Mouse (Mus musculus): ENCODE results near the gene Pcp4l1. TPM values are rescaled to one million over a fixed set of nuclear protein-coding genes. Genes with fewer than 3 reads are reported as not detected.

Gene Pcp4l1
- polyA plus RNA-seq, 1 experiment, result 25.2 TPM

DNA sequence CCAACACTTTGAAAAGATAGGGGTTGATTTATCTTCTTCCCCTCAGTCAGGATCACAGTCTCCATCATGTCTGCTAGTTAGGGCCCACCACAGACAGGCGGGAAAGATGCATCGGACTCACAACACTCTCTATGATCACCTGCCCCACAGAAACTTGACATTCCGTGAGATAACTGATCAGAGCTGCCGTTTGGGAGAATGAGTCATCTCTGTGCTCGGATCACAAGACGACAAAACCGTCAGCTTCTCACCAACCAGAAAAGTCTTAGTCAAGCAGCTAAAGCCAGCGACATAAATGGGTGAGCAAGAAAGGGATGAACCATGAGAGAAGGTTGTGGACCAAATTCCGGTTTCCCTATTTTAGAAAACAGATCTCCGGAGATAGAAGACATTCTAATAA lies 3.8 kb downstream of the Pcp4l1 start:
- DNase-seq (ENCODE audit: low read depth, low spot score), result no peak
- WGBS, result 47% methylated on average over 10 of the region's 10 CpGs

DNA sequence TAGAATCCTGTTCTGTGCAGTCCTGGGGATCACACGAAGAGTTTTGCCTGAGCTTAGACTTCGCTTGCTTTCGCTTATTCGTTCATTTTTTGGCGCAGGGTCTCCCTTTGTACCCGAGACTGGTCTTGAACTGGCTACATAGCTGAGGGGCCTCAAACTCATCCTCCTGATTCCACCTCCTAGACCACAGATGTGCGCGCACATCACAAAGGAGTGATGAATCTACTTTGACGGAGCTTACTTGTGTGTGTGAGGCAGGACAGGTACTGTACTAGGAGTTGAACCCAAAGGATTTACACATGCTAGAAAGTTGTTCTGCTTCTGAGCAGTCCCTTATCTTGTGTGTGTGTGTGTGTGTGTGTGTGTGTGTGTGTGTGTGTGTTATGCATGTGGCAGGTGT lies 5.2 kb downstream of the Pcp4l1 start:
- 97% methylated on average over 9 of the region's 9 CpGs for WGBS
- DNase-seq (ENCODE audit: low read depth, low spot score), result no peak

DNA sequence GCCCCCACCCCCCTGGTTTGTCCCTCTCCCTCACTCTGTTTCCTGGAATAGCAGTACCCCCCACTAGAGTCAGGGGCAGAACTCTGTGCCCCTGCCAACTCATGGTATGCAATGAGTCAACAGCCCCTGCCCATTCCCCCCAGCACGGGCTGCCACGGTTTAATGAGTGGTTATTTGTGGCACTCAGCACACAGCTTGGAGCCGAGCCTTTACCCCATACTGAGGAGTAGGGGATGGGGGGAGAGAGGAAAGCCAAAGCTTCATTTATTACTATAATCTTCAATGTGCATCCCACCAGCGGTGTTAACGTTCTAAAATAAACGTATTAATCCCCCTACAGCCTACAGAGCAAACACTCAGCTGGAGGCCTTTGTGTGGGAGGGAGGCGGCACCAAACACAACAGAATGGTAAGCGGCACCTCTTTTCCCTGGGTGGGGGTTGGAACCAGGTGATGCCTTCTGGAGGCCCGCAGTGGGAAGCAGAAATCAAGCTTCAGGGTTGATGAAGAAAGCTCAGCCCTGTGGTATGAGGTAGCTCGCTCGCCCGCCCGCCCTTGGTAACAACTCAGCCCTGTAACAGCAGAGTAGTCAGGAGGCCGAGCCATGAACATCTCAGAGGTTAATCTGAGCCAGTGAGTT lies 6.5 kb downstream of the Pcp4l1 start:
- WGBS, result 60% methylated on average over 14 of the region's 14 CpGs
- no peak for DNase-seq (ENCODE audit: low read depth, low spot score)

DNA sequence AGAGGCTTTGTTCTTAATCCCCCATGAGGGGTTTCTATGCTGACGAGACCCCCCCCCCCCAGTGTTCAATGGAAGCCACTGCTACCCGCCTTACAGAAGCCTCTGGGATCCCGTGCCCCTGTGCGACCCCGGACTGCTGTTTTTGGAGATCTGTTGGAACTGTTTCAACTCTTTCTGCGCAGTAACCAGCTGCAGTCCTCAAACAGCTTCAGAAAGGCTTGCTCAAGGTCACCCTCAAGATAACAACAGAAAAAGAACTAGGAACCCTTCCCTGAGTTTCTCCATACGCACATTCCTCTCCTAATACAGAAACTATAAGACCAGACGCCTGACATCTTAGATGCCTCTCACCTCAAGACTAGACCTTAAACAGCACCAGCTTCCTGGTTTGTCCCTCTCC lies 7.0 kb downstream of the Pcp4l1 start:
- no peak for DNase-seq (ENCODE audit: low read depth, low spot score)
- WGBS, result 24% methylated on average over 8 of the region's 8 CpGs

DNA sequence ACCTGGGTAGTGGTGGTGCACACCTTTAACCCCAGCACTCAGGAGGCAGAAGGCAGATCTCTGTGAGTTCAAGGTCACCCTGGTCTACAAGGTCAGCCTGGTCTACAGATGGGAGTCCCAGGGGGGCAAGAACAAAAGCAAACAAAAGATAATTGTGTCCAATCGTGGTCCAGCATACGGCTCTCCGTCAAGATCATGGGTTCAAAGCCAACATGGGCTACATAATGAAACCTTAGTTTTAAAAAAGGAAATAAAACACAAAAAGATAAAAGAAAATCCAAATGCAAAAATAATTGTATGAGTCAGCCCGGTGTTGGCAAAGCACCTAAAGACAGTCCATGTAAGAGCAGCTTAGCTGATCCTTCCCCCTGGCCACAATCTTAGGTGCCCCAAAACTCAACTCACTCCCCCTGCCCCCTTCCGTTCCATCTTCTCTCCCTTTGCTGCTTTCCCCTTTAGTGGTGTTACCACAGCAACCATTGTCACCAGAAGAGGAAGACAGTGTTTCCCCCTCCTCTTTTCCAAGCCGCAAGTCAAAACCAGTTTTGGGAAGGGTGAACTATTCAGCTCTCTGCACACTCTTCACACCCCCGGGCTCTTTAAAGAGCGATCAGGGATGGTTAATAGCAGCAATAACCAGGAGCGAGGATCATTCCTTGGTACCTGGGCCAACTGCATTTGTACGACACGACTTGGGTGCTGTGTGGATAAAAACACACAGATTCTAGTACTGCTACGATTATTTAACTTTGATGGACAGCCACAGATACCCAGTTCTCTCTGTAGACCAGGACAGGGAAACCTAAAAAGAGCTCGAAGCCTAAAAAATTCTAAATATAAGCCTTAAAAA lies 8.0 kb downstream of the Pcp4l1 start:
- WGBS, result 58% methylated on average over 13 of the region's 13 CpGs
- DNase-seq (ENCODE audit: low read depth, low spot score), result no peak

DNA sequence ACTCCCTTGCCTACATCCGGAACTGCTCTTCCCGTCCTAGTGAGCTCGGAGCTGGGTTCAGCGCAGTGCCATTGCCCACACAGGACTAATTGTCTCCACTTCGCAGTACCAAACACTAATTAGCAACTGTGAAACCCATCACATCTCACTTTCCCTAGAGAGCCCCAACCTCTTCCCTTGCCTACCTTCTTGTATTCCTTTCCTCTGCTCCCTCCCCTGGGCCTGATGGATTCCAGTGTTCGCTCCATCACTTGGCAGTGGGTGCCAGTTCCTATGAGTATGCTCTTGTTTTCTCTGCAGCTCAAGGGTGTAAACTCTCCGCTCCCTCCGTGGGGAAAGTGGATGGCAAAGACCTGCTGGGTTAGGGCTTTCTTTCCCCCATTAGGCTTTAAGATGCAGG lies 10.4 kb downstream of the Pcp4l1 start:
- no peak for DNase-seq (ENCODE audit: low read depth, low spot score)
- 73% methylated on average over 8 of the region's 8 CpGs for WGBS

DNA sequence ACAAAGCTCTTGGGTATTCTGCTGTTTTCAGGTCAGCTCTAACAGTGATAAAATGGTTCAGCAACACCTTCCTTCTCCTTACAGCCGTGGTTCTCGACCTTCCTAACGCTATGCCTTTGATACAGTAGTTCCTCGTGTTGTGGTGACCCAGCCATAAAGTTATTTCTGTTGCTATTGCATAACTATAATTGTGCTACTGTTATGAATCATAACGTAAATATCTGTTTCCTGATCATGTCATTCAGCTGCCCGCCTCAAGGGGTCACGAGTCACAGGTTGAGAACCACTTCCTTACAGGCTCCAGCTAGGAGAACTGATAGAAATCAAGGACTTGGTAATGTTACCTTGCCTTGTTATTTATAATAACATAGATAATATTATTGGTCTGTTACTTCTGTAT lies 11.8 kb downstream of the Pcp4l1 start:
- WGBS, result 14% methylated on average over 7 of the region's 7 CpGs
- DNase-seq (ENCODE audit: low read depth, low spot score), result peak; percentile 59

DNA sequence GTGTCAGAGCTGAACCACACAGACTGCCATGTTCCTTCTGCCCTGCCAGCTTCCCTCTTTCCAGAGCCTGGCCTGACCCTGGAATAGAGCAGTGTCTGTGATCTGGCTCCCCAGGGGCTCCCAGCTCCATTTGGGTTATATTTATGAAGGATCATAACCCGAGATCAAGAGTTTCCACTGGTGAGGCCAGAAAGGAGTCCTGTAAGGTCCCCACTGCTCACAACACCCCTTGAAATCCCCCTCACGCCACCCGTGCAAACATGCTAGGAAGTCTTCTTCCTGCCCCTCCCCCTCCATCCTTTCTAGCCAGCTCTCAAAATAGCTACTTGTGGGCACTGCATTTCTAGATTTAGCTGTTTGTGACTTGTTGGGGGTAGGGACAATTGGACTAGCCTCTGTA lies 12.4 kb downstream of the Pcp4l1 start:
- DNase-seq (ENCODE audit: low read depth, low spot score), result no peak
- WGBS, result 66% methylated on average over 3 of the region's 3 CpGs

DNA sequence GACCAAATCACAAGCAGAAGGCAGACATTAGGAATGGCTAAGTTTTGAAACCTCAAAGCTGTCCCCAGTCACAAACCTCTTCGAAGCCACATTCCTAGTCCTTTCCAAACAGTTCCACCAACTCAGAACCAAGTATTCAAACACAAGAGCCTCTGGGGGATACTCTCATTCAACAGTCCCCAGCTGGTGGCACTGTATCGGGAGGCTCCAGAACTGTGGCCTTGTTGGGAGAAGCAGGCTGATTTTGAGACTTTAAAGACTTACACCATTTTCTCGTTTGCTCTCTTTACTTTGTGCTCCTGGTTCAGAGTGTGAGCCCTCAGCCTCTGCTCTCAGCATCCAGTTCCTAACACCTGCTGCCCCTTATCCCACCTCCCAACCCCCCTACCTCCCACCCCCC lies 13.0 kb downstream of the Pcp4l1 start:
- 85% methylated on average over 3 of the region's 3 CpGs for WGBS
- no peak for DNase-seq (ENCODE audit: low read depth, low spot score)

DNA sequence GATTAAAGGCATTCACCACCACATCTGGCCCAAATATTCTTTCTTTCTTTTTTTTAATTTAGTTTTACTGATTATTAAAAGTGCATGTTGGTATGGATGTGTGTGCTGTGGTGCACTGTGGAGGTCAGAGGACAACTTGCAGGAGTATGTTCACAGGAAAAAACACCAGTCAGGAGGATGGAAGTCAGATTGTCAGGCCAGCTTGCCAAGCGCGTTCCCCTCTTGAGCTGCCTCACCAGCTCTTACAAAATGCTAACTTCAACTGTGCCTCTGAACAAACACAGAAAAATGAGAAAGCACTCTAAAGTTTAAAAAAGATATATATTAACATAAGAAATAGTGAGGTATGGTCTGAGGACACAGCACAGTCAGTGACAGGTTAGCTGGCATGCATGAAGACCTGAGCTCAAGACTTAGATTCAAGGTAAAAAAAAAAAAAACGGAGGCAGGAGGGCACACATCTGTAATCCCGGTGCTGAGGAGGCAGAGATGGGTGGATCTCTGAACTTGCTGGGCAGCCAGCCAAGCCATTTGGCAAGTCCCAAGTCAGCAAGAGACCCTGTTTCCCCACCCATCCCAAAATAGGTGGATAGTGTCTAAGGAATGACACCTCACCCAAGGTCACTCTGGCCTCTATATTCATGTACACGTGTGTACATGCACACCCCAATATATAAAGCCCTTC lies 16.4 kb downstream of the Pcp4l1 start:
- DNase-seq (ENCODE audit: low read depth, low spot score), result no peak
- WGBS, result 55% methylated on average over 5 of the region's 5 CpGs

DNA sequence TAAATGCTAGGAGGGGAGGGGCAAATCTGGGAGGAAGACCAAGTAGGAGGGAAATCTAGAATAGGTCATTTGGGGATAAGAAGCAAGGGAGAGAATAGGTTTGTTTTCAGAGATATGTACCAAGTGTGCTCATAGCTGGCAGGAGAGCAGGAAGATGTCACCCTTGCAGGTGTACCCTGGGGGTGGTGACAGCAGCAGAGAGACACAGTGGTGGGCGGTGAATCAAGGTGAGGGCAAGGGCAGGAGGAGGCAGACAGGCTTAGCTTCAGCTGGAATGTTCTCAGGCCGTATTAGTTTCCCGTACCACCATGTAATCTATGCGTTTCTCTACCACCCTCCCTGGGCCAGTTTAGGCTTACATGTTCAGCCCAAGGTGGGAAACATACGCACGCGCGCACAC lies 23.3 kb downstream of the Pcp4l1 start:
- 96% methylated on average over 8 of the region's 8 CpGs for WGBS
- no peak for DNase-seq (ENCODE audit: low read depth, low spot score)

DNA sequence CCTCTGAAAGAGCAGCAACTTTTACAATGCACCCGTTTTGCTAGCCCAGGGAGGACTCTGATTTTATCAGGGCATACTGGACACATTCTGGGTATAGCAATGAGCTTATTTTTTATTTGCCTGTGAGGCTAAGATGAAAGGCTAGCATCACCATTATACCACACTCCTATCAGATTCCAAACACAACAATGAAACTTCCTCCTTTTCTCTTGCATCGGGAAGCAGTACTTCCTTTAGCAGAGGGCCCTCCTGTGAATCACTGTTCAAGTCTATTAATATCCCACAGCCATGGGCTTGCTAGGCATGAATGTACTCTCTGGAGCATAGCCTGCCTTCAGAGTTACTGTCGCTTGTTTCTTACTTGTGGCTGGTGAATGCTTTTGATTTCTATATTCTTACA lies 24.9 kb downstream of the Pcp4l1 start:
- no peak for DNase-seq (ENCODE audit: low read depth, low spot score)
- WGBS, result 35% methylated on average over 3 of the region's 3 CpGs

DNA sequence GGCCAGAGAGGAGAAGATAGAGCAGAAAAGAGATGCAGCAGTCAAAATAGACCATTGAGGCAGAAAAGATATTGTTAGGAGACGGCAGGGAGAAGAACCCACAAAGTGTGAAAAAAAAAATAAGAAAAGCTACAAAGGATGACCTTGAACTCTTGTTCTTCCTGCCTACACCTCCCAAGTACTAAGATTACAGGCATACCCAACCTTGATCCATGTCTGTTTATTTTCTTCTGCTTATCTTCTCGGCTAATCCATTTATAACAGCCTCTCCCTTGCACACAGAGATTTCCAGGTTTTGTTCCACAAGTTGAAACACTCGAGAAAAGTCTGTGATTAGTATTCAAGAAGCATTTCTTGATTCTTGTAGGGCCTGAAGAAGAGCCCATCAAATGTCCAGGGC lies 26.2 kb downstream of the Pcp4l1 start:
- WGBS, result 30% methylated on average over 3 of the region's 3 CpGs
- DNase-seq (ENCODE audit: low read depth, low spot score), result no peak

DNA sequence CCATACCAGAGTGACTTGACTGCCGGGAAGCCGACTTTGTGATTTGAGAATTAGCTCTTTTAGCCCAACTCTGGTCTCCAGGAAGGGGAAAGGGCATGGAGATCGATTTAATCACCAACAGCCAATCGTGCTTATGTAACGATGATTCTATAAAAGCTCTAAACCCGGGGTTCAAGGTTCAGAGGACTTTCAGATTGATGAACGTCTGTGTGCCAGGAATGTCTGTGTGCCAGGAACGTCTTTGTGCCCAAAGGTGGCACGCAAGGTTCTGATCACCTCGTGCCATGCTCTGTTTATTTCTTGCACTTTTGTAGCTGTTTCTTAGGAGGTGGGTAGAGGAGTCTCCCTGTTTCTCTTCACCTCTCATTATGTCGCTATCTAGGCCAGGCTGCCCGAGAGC lies 27.2 kb downstream of the Pcp4l1 start:
- DNase-seq (ENCODE audit: low read depth, low spot score), result no peak
- WGBS, result 60% methylated on average over 12 of the region's 12 CpGs

DNA sequence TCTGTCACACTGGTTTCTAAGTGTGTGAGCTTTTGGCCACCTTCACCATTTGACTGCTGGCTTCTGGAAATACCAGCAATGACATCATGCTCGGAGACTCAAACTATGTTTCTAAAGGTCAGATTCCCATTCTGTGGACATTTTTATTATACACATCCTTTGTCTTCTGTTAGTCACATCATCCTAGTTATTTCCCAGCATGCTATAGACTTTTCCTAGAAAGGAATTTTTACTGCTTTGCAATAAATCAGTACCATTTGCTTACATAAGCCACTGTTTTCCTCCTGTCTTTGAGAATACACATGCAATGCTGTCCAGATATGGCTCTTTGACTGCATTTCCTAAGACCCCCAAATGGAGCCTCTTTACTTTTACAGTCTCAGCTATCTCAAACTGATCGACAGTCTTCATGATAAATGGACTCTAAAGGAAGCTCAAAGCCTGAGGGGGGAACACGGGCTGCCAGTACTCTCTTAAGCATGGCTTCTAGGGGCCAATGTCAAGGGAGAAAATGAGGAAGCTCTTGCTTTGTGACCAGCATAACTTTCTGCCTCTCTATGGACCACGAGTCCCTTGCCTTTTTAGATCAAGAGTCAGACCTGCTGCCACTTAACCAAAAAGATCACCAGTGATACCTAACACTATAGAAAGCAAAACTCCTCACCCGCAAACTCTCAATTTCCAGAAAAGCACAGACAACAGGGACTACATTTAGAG lies 30.3 kb downstream of the Pcp4l1 start:
- 35% methylated on average over 5 of the region's 5 CpGs for WGBS
- DNase-seq (ENCODE audit: low read depth, low spot score), result no peak

DNA sequence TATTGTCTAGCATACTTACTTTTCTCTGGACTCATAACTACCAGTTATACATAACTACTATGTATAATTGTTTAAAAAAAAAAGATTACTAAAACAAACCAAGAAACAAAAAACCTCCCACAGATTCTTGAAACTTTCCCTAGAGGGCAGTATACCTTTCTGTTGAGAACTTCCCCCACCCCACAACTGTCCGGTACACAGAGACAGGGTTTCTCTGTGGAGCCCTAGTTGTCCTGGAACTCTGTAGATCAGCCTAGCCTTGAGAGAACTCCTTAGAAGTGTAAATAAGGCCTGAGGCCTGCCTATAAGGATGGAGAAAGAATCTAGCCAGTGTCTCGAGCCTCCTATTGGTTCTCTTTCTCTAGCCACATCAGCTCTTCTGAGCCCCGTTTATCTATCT lies 31.8 kb downstream of the Pcp4l1 start:
- WGBS, result 40% methylated on average over 3 of the region's 3 CpGs
- no peak for DNase-seq (ENCODE audit: low read depth, low spot score)

DNA sequence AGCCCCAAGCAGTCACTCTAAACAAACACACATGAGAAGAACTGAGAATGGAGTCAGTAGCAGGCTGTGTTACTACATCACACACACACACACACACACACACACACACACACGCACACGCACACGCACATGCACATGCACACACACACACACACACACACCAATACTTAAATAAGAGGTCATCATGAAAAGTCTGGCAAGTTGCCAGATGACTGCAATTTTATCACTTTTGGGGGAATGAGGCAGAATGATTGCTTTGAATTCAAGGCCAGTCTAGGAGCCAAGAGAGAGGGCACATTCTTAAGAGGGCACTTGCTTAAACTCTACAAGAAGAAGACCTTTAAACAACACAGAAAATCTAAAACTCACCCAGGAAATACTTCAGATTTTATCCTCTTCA lies 33.5 kb downstream of the Pcp4l1 start:
- DNase-seq (ENCODE audit: low read depth, low spot score), result no peak
- 62% methylated on average over 3 of the region's 3 CpGs for WGBS

DNA sequence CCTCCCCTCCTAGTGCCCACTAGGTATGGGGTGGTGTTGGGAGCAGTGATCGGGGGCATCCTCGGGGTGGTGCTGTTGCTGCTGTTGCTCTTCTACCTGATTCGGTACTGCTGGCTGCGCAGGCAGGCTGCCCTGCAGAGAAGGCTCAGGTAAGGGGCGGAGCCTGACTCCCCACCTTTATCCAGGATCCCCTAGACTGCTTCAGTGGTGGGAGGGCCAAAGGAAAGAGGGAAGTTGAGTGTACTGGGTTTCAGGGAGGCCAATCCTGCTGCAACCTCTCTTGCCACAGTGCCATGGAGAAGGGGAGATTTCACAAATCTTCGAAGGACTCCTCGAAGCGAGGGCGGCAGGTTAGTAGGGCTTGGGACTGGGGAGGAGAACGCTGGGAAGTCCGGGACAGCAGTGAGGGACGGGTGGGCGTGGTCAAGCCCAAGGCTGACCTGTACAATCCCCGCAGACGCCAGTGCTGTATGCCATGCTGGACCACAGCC lies 36.5 kb downstream of the Pcp4l1 start:
- 11% methylated on average over 15 of the region's 15 CpGs for WGBS
- DNase-seq (ENCODE audit: low read depth, low spot score), result no peak

DNA sequence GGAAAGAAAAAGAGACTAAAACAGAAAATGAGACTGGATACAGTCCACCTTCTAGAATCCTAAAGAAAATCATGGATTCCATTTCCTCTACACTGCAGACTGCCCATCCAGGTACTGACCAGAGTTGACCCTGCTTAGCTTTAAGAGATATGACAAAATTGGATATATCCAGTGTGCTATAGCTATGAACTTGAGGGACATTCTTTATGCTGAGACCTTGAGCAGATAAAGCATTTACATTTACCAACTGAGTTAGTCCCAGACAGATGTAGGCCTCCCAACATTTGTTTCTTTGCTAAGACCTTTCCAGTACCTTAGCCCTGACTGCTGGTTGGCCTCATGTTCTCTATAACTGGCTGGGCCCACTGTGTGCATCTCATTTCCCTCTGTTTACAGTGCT lies 38.1 kb downstream of the Pcp4l1 start:
- no peak for DNase-seq (ENCODE audit: low read depth, low spot score)

DNA sequence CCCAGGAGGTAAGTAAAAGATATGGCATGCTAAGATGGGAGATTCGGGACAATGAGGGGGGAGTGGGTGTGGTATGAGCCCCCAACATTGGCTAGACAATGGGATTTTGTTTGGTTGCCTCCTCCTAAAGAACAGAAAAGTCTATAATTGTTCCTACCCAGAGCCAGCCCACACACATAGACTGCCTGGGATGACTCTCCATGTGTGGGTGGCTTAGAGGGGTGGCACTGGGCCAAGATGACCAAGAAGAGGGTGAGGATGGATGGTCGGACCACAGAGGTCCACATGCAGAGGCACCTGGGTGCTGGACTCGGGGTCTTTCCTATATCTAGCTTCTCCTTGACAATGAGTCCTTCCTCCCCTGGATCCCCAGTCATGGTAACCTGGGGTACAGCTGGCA lies 39.4 kb downstream of the Pcp4l1 start:
- WGBS, result 49% methylated on average over 3 of the region's 3 CpGs
- DNase-seq (ENCODE audit: low read depth, low spot score), result no peak

Measured in large intestine, adult 2 months (tissue).